Mouse (Mus musculus): Measurements from ENCODE around the gene Gm20605. TPM values are rescaled to one million over a fixed set of nuclear protein-coding genes. Genes with fewer than 3 reads are reported as not detected.

The Gm20605 gene
- polyA plus RNA-seq (2015; fragmentation: Nextera tagmentation; extraction: Ambion mirVana) = 5.5 TPM in 2 replicates

- Histone ChIP-seq H3K4me3 (peak within 1 kb of the TSS; percentile 96), H3K27me3 (replicated peaks) (no peaks in the 10 kb centered on the region), H3K27ac (replicated peaks) (peak within 1 kb of the TSS; percentile 94), H3K4me1 (peaks cover 41% of the 10 kb centered on the region), H3K9me3 (no peaks in the 10 kb centered on the region), H3K36me3 (peaks cover 16% of the 10 kb centered on the region), H3K9ac (peak within 1 kb of the TSS; percentile 94), H3K4me2 (peak within 1 kb of the TSS; percentile 96)
- under 1% methylated on average over 46 of the region's 46 CpGs for WGBS
- peak; percentile 95 for ATAC-seq (ENCODE audit: extremely low read depth, insufficient number of reproducible peaks, low FRiP score, low TSS enrichment)
These were observed at the start of gene Gm20605, which contains the start of the genes Fbxo24 and Lrch4 for GRCm38 (mm10) chr5:137628498-137629305. Gene Gm20605 (plus strand): TSS chr5:137629175. Gene Fbxo24 (minus strand): TSS chr5:137629002. Gene Lrch4 (plus strand): TSS chr5:137629121.

DNA sequence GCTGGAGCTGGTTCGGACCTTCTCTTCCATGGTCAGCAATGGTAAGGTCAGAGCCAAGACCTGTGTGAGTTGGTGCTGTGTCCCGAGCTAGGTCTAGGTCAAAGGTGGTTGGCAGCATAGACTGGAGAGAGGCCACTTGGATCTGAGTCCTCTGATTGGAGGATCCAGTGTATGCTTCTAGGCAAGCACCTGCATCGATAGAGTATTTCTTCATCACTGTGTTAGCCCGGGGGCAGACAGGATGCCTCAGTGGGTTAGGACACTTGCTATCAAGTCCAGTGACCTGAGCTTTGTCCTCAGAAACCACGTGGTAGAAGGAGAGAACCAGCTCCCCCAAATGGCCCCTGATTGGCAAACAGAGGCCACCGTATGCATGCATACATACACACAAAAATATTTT lies 48.7 kb upstream of the Gm20605 start:
- Histone ChIP-seq H3K4me2 (no peak overlapping the region), H3K36me3 (no peaks in the 10 kb centered on the region), H3K9ac (no peak overlapping the region), H3K9me3 (no peaks in the 10 kb centered on the region), H3K4me1 (peaks cover 12% of the 10 kb centered on the region; the same call in 1 of the 2 replicates), H3K27ac (replicated peaks) (no peak overlapping the region), H3K4me3 (no peak overlapping the region), H3K27me3 (replicated peaks) (peaks cover 40% of the 10 kb centered on the region)
- ATAC-seq (ENCODE audit: extremely low read depth, insufficient number of reproducible peaks, low FRiP score, low TSS enrichment) = no peak
- 76% methylated on average over 6 of the region's 6 CpGs for WGBS

GRCm38 (mm10) chr5:137582702-137583101 lies 46.3 kb upstream of the Gm20605 start:
- Histone ChIP-seq H3K4me3 (no peak overlapping the region), H3K27ac (replicated peaks) (no peak overlapping the region), H3K36me3 (no peaks in the 10 kb centered on the region), H3K4me2 (peak overlapping the region; percentile 77; the same call in 1 of the 2 replicates), H3K9me3 (no peaks in the 10 kb centered on the region; the same call in 1 of the 2 replicates), H3K9ac (no peak overlapping the region), H3K4me1 (peaks cover 12% of the 10 kb centered on the region; the same call in 1 of the 2 replicates), H3K27me3 (replicated peaks) (peaks cover 36% of the 10 kb centered on the region)
- no peak for ATAC-seq (ENCODE audit: extremely low read depth, insufficient number of reproducible peaks, low FRiP score, low TSS enrichment)
- 27% methylated on average over 8 of the region's 8 CpGs for WGBS

- 12% methylated on average over 27 of the region's 27 CpGs for WGBS
- no peak overlapping the region for H3K27ac ChIP-seq (replicated peaks)
These were observed 45.3 kb upstream of the Gm20605 start for GRCm38 (mm10) chr5:137583670-137584169.

DNA sequence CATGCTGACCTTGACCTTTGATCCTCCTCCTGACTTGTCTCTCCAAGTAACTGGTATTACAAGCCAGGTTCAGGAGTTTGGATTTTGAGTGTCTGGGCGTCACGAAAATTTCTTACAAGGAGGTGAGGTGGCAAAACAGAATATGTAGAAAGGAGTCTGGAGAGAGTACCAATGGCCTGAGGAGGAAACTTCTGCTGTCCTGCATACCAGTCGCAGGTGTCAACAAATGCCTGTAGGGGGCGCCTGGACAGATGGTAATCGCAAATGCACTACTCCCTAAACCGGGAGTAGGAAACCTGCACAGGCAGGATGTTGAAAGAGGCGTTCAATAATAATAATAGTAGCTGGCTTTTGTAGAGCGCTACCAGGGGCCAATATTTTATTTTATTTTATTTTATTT lies 44.0 kb upstream of the Gm20605 start:
- H3K9ac ChIP-seq = no peak overlapping the region
- no peak for ATAC-seq (ENCODE audit: extremely low read depth, insufficient number of reproducible peaks, low FRiP score, low TSS enrichment)
- peaks cover 36% of the 10 kb centered on the region for H3K27me3 ChIP-seq (replicated peaks)
- no peaks in the 10 kb centered on the region; the same call in 1 of the 2 replicates for H3K9me3 ChIP-seq
- no peak overlapping the region for H3K4me2 ChIP-seq
- no peak overlapping the region for H3K27ac ChIP-seq (replicated peaks)
- peaks cover 12% of the 10 kb centered on the region; the same call in 1 of the 2 replicates for H3K4me1 ChIP-seq
- H3K36me3 ChIP-seq = no peaks in the 10 kb centered on the region
- 33% methylated on average over 8 of the region's 8 CpGs for WGBS
- no peak overlapping the region for H3K4me3 ChIP-seq

More at GRCm38 (mm10) chr5:137583670-137584169, 45.3 kb upstream of the Gm20605 start:
- H3K9me3 ChIP-seq = no peaks in the 10 kb centered on the region; the same call in 1 of the 2 replicates
- no peak for ATAC-seq (ENCODE audit: extremely low read depth, insufficient number of reproducible peaks, low FRiP score, low TSS enrichment)
- peaks cover 12% of the 10 kb centered on the region; the same call in 1 of the 2 replicates for H3K4me1 ChIP-seq
- H3K4me2 ChIP-seq = peak overlapping the region; percentile 77
- no peaks in the 10 kb centered on the region for H3K36me3 ChIP-seq
- H3K27me3 ChIP-seq (replicated peaks) = peaks cover 36% of the 10 kb centered on the region
- H3K4me3 ChIP-seq = peak overlapping the region; percentile 51
- H3K9ac ChIP-seq = peak overlapping the region; percentile 69

DNA sequence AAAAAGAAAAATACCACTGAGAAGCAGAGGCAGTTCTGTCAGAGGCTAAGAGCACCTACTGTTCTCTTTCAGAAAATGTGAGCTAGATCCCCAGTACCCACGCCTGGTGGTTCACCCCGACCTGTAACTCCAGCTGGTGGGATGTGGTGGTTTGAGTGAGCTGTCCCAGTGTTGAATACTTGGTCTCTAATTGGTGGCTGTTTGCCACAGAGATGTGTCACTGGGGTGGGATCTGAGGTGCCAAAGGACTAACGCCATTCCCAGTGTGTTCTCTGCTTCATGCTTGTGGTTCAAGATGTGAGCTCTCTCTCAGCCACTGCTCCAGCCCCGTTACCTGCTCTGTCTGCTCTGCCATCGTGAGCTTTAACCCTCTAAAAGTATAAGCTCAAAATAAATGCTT lies 38.5 kb upstream of the Gm20605 start:
- no peak overlapping the region for H3K27ac ChIP-seq (replicated peaks)
- 77% methylated on average over 5 of the region's 5 CpGs for WGBS
- no peak for ATAC-seq (ENCODE audit: extremely low read depth, insufficient number of reproducible peaks, low FRiP score, low TSS enrichment)

GRCm38 (mm10) chr5:137595921-137596320 lies 33.1 kb upstream of the Gm20605 start:
- no peaks in the 10 kb centered on the region for H3K9me3 ChIP-seq
- peaks cover 12% of the 10 kb centered on the region for H3K4me1 ChIP-seq
- no peak overlapping the region for H3K4me2 ChIP-seq
- H3K36me3 ChIP-seq = peaks cover 25% of the 10 kb centered on the region
- ATAC-seq (ENCODE audit: extremely low read depth, insufficient number of reproducible peaks, low FRiP score, low TSS enrichment) = no peak
- H3K4me3 ChIP-seq = no peak overlapping the region
- H3K27me3 ChIP-seq (replicated peaks) = no peaks in the 10 kb centered on the region
- 72% methylated on average over 7 of the region's 7 CpGs for WGBS
- no peak overlapping the region for H3K9ac ChIP-seq
- H3K27ac ChIP-seq (replicated peaks) = no peak overlapping the region

More for the DNA sequence above, 38.5 kb upstream of the Gm20605 start:
- 0 out of 2 replicates have a peak, but pooled peaks cover 4% of the 10 kb centered on the region for H3K27me3 ChIP-seq (replicated peaks)
- H3K9ac ChIP-seq = no peak overlapping the region
- H3K9me3 ChIP-seq = no peaks in the 10 kb centered on the region; the same call in 1 of the 2 replicates
- no peak overlapping the region for H3K4me3 ChIP-seq
- no peak overlapping the region for H3K4me2 ChIP-seq
- H3K4me1 ChIP-seq = no peaks in the 10 kb centered on the region
- H3K36me3 ChIP-seq = peaks cover under 1% of the 10 kb centered on the region; the same call in 1 of the 2 replicates

GRCm38 (mm10) chr5:137596601-137597261 lies 32.2 kb upstream of the Gm20605 start:
- Histone ChIP-seq H3K4me3 (0 out of 2 replicates have a peak overlapping the region, but pooled peaks have one; percentile 6), H3K36me3 (peaks cover 25% of the 10 kb centered on the region), H3K27ac (replicated peaks) (no peak overlapping the region), H3K4me1 (peaks cover 13% of the 10 kb centered on the region), H3K4me2 (peak overlapping the region; percentile 33), H3K9me3 (no peaks in the 10 kb centered on the region), H3K27me3 (replicated peaks) (no peaks in the 10 kb centered on the region), H3K9ac (no peak overlapping the region)
- WGBS = 34% methylated on average over 30 of the region's 30 CpGs
- no peak for ATAC-seq (ENCODE audit: extremely low read depth, insufficient number of reproducible peaks, low FRiP score, low TSS enrichment)

DNA sequence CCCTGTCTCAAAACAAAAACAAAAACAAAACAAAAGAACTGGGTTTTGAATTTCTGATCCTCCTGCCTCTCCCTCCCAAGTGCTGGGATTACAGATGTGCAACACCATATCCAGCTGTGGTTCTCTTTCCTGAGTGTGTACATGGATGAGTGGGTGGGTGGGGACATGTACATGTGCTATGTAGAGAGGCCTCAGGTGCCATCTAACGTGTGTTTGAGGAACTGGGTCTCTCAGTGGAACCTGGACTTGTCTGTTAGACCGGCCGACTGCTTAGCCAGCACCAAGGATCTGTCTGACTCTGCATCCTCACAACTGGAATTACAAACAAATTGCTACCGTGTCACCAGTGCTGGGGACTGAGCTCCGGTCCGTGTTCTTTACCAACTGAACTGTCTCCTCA lies 31.4 kb upstream of the Gm20605 start:
- Histone ChIP-seq H3K27me3 (replicated peaks) (no peaks in the 10 kb centered on the region), H3K4me3 (no peak overlapping the region), H3K9me3 (no peaks in the 10 kb centered on the region), H3K4me2 (no peak overlapping the region), H3K9ac (no peak overlapping the region), H3K27ac (replicated peaks) (no peak overlapping the region), H3K4me1 (peaks cover 21% of the 10 kb centered on the region), H3K36me3 (peaks cover 25% of the 10 kb centered on the region)
- WGBS = 92% methylated on average over 6 of the region's 6 CpGs
- no peak for ATAC-seq (ENCODE audit: extremely low read depth, insufficient number of reproducible peaks, low FRiP score, low TSS enrichment)

DNA sequence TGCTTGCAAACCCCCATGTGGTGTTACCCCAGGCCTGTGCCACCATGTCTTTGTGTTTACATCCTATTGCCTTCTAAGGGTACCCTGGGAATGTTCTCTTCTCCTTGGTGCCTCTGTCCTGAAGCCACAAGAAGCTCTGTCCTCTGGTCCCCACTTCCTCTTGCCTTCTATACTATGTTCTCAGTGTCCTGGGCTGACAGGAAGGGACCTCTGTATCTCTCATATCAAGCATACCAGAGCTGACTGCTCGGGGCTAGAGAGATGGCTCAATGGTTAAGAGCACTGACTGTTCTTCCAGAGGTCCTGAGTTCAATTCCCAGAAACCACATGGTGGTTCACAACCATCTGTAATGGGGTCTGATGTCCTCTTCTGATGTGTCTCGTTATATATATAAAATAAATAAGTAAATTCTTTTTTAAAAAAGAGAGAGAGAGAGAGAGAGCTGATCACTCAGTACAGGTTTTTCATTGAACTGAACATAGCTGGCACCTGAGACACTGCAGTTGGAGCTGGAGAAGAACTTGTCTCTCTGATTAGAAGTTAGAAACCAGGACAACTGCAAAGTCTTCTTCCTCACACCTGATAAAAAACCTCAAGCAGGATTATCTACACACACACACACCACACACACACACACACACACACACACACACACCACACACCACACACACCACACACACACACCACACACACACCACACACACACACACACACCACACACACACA lies 30.7 kb upstream of the Gm20605 start:
- no peak overlapping the region for H3K9ac ChIP-seq
- no peaks in the 10 kb centered on the region for H3K27me3 ChIP-seq (replicated peaks)
- H3K4me3 ChIP-seq = no peak overlapping the region
- 54% methylated on average over 2 of the region's 2 CpGs for WGBS
- H3K4me2 ChIP-seq = no peak overlapping the region
- ATAC-seq (ENCODE audit: extremely low read depth, insufficient number of reproducible peaks, low FRiP score, low TSS enrichment) = no peak
- H3K4me1 ChIP-seq = peaks cover 27% of the 10 kb centered on the region
- no peak overlapping the region for H3K27ac ChIP-seq (replicated peaks)
- no peaks in the 10 kb centered on the region for H3K9me3 ChIP-seq
- peaks cover 25% of the 10 kb centered on the region for H3K36me3 ChIP-seq
